Comparison of ENCODE assay signal across 16 mouse cellular contexts in genomic region chr1:133843370-133843769, GRCm38 (mm10). TPM values are rescaled to one million over a fixed set of nuclear protein-coding genes. Genes with fewer than 3 reads are reported as not detected.
A peak's percentile ranks its signal among the peaks of the same experiment; 100 is the strongest.
DNase-seq lines count a peak whose midpoint lies in the region; ATAC-seq lines count a peak whose summit lies in the region.
"Had no signal": no experiment of that assay in that cellular context is flagged by ENCODE, and none has a peak within 500 bp of the region (broad histone marks: within the 10 kb centered on the region; RNA-seq: fewer than 3 reads in every experiment).

No protein-coding gene starts in this region.

- no peak overlapping the region for H3K9ac ChIP-seq in kidney, embryonic 15.5 days
- H3K9ac ChIP-seq: embryonic facial prominence, embryonic 13.5 days; limb, embryonic 12.5 days; midbrain, embryonic 12.5 days; neural tube, embryonic 15.5 days had no signal

- H3K4me3 ChIP-seq in kidney, embryonic 15.5 days (replicated peaks): no peak overlapping the region
- H3K4me3 ChIP-seq: embryonic facial prominence, embryonic 13.5 days; limb, embryonic 12.5 days; midbrain, embryonic 12.5 days; neural tube, embryonic 15.5 days had no signal

- H3K27me3 ChIP-seq in kidney, embryonic 15.5 days: peaks cover 4% of the 10 kb centered on the region; the same call in 1 of the 2 replicates
- H3K27me3 ChIP-seq: embryonic facial prominence, embryonic 13.5 days; neural tube, embryonic 15.5 days had no signal

- DNase-seq in kidney, adult 11 months: no peak
- DNase-seq in retina, embryonic 14.5 days (ENCODE audit: low spot score): peak; percentile 22
- DNase-seq in retina, postnatal 1 day: no peak
- peak; percentile 72 for DNase-seq in lung, postnatal 10 days
- no peak for DNase-seq in adrenal gland, adult 8-10 months
- no peak for DNase-seq in thymus, adult 18-20 months
- DNase-seq in layer of hippocampus, postnatal 25 days (ENCODE audit: extremely low spot score in 1 of 2, low spot score in 1 of 2): no peak
- DNase-seq: cerebellum, adult 2 months; heart, adult 11 months; heart, postnatal 36 days; right cerebral cortex, postnatal 25 days had no signal

- H3K9me3 ChIP-seq in kidney, embryonic 15.5 days (replicated peaks): no peaks in the 10 kb centered on the region
- H3K9me3 ChIP-seq: embryonic facial prominence, embryonic 13.5 days; limb, embryonic 12.5 days; midbrain, embryonic 12.5 days; neural tube, embryonic 15.5 days had no signal

- H3K36me3 ChIP-seq in kidney, embryonic 15.5 days: no peaks in the 10 kb centered on the region
- H3K36me3 ChIP-seq: embryonic facial prominence, embryonic 13.5 days; limb, embryonic 12.5 days; midbrain, embryonic 12.5 days; neural tube, embryonic 15.5 days had no signal

- ATAC-seq in kidney, embryonic 15.5 days (replicated peaks; ENCODE audit: low FRiP score): peak; percentile 59; the same call in 1 of the 2 replicates

- H3K4me1 ChIP-seq in kidney, embryonic 15.5 days: peaks cover 41% of the 10 kb centered on the region

- no peak overlapping the region for H3K4me2 ChIP-seq in kidney, embryonic 15.5 days
- H3K4me2 ChIP-seq: embryonic facial prominence, embryonic 13.5 days; limb, embryonic 12.5 days; midbrain, embryonic 12.5 days; neural tube, embryonic 15.5 days had no signal

- 28% methylated on average over 4 of the region's 4 CpGs for WGBS in kidney, embryonic 15.5 days

- no peak overlapping the region for H3K27ac ChIP-seq in kidney, embryonic 15.5 days
- H3K27ac ChIP-seq: limb, embryonic 12.5 days; midbrain, embryonic 12.5 days had no signal

RNA-seq across cellular contexts. Expression of gene Atp2b4, which starts 42.5 kb away (rescaled TPM):
- 7.2 and 8.5 TPM in 2 replicates for polyA plus RNA-seq in kidney, embryonic 15.5 days (2015; fragmentation: Nextera tagmentation; extraction: Ambion mirVana)
- total RNA-seq in adrenal gland, adult 8-10 months (2022): 10 to 100 TPM; 32.1 to 71.7 (median 45.6) TPM
- 10 to 100 TPM; 67.6 to 79.3 TPM for total RNA-seq in layer of hippocampus, postnatal 25 days (2021)

Comparison
In these comparisons a context has a peak if more than half of its experiments do, and no peak if none do; other contexts are left out.
1. DNase-seq: peak in retina, embryonic 14.5 days (single experiment) and lung, postnatal 10 days (single experiment); none in kidney, adult 11 months (single experiment), retina, postnatal 1 day (single experiment), adrenal gland, adult 8-10 months (single experiment), thymus, adult 18-20 months (0 of 2) and layer of hippocampus, postnatal 25 days (0 of 2).